16 mouse cellular contexts compared by ENCODE assay signal in genomic region chr5:103806851-103807578, GRCm38 (mm10).
DNase-seq lines count a peak whose midpoint lies in the region; ATAC-seq and TF ChIP-seq lines count a peak whose summit lies in the region.
"Had no signal": no experiment of that assay in that cellular context is flagged by ENCODE, and none has a peak within 500 bp of the region (broad histone marks: within the 10 kb centered on the region; RNA-seq: fewer than 3 reads in every experiment).

No protein-coding gene starts in this region.

- 43% methylated on average over 17 of the region's 17 CpGs for WGBS in kidney, embryonic 16.5 days
- WGBS in thymus, adult 2 months, result 66% methylated on average over 17 of the region's 17 CpGs
- 62% methylated on average over 17 of the region's 17 CpGs for WGBS in intestine, embryonic 14.5 days
- 56% methylated on average over 17 of the region's 17 CpGs for WGBS in stomach, postnatal 0 days
- 67% methylated on average over 17 of the region's 17 CpGs for WGBS in cerebellum, adult 2 months

- H3K4me2 ChIP-seq in kidney, embryonic 16.5 days (replicated peaks; ENCODE audit: low read depth, low read length), result no peak overlapping the region
- H3K4me2 ChIP-seq in intestine, embryonic 14.5 days (ENCODE audit: low read length), result no peak overlapping the region
- peak overlapping the region; percentile 11; the same call in 1 of the 2 replicates for H3K4me2 ChIP-seq in stomach, postnatal 0 days (replicated peaks; ENCODE audit: low read depth)
- H3K4me2 ChIP-seq: heart, embryonic 11.5 days; limb, embryonic 13.5 days; neural tube, embryonic 12.5 days had no signal

- ATAC-seq in kidney, embryonic 16.5 days (ENCODE audit: low FRiP score, low TSS enrichment), result no peak
- ATAC-seq in intestine, embryonic 14.5 days (replicated peaks; ENCODE audit: low FRiP score, low TSS enrichment, low read depth), result 0 out of 2 replicates have a peak, but pooled peaks have one; percentile 23
- ATAC-seq in stomach, postnatal 0 days (ENCODE audit: low FRiP score, low TSS enrichment), result no peak
- ATAC-seq: forebrain, embryonic 14.5 days had no signal

- H3K4me3 ChIP-seq in kidney, embryonic 16.5 days (ENCODE audit: low read length), result no peak overlapping the region
- H3K4me3 ChIP-seq in thymus, adult 2 months (ENCODE audit: control insufficient read depth, insufficient read depth, low read length), result no peak overlapping the region
- no peak overlapping the region for H3K4me3 ChIP-seq in intestine, embryonic 14.5 days (ENCODE audit: low read depth, low read length)
- no peak overlapping the region for H3K4me3 ChIP-seq in stomach, postnatal 0 days (ENCODE audit: low read depth, low read length)
- no peak overlapping the region for H3K4me3 ChIP-seq in cerebellum, adult 2 months (replicated peaks; ENCODE audit: insufficient read depth, low read depth, low read length)
- H3K4me3 ChIP-seq: hindbrain, embryonic 10.5 days; left cerebral cortex, adult 2 months; limb, embryonic 13.5 days; neural tube, embryonic 12.5 days had no signal

- no peaks in the 10 kb centered on the region for H3K27me3 ChIP-seq in kidney, embryonic 16.5 days (ENCODE audit: insufficient read depth, low read length)
- H3K27me3 ChIP-seq in thymus, adult 2 months (ENCODE audit: control insufficient read depth, insufficient read depth, low read length), result no peaks in the 10 kb centered on the region
- no peaks in the 10 kb centered on the region for H3K27me3 ChIP-seq in intestine, embryonic 14.5 days (replicated peaks; ENCODE audit: control insufficient read depth, insufficient read depth, low read length)
- H3K27me3 ChIP-seq in stomach, postnatal 0 days (ENCODE audit: control insufficient read depth, insufficient read depth, low read length), result no peaks in the 10 kb centered on the region
- no peaks in the 10 kb centered on the region for H3K27me3 ChIP-seq in cerebellum, adult 2 months (ENCODE audit: control insufficient read depth, insufficient read depth, low read length)
- H3K27me3 ChIP-seq: limb, embryonic 13.5 days; neural tube, embryonic 12.5 days had no signal

- no peak overlapping the region for H3K9ac ChIP-seq in kidney, embryonic 16.5 days (replicated peaks; ENCODE audit: low read length)
- no peak overlapping the region for H3K9ac ChIP-seq in intestine, embryonic 14.5 days (ENCODE audit: low read length)
- H3K9ac ChIP-seq in stomach, postnatal 0 days (ENCODE audit: low read length), result no peak overlapping the region
- H3K9ac ChIP-seq: limb, embryonic 13.5 days; neural tube, embryonic 12.5 days had no signal

- TF ChIP-seq POLR2A in thymus, adult 2 months (IDR thresholded peaks at IDR 0.05; ENCODE audit: control insufficient read depth, extremely low read depth, insufficient read depth, low read length, poor library complexity), result no peak
- TF ChIP-seq POLR2A in cerebellum, adult 2 months (IDR thresholded peaks at IDR 0.05; ENCODE audit: borderline replicate concordance, insufficient read depth, low read length), result no peak

- H3K4me1 ChIP-seq in kidney, embryonic 16.5 days (ENCODE audit: insufficient read depth, low read length), result peaks cover 31% of the 10 kb centered on the region
- H3K4me1 ChIP-seq in thymus, adult 2 months (replicated peaks; ENCODE audit: control insufficient read depth, insufficient read depth, low read length), result peaks cover 26% of the 10 kb centered on the region
- peaks cover 6% of the 10 kb centered on the region; the same call in 1 of the 2 replicates for H3K4me1 ChIP-seq in intestine, embryonic 14.5 days (replicated peaks; ENCODE audit: control insufficient read depth, insufficient read depth, low read length)
- 0 out of 2 replicates have a peak, but pooled peaks cover 2% of the 10 kb centered on the region for H3K4me1 ChIP-seq in stomach, postnatal 0 days (replicated peaks; ENCODE audit: control insufficient read depth, insufficient read depth)
- peaks cover 3% of the 10 kb centered on the region; the same call in 1 of the 2 replicates for H3K4me1 ChIP-seq in cerebellum, adult 2 months (ENCODE audit: control insufficient read depth, insufficient read depth, low read length)

- no peak for TF ChIP-seq CTCF in thymus, adult 2 months (IDR thresholded peaks at IDR 0.05; ENCODE audit: borderline replicate concordance, control insufficient read depth, extremely low read depth, insufficient read depth, low read length, poor library complexity)
- no peak for TF ChIP-seq CTCF in stomach, postnatal 0 days (IDR thresholded peaks at IDR 0.05; ENCODE audit: low read depth)
- no peak for TF ChIP-seq CTCF in cerebellum, adult 2 months (IDR thresholded peaks at IDR 0.05; ENCODE audit: borderline replicate concordance, insufficient read depth, low read depth, low read length)

- H3K36me3 ChIP-seq in kidney, embryonic 16.5 days (ENCODE audit: insufficient read depth, low read length), result no peaks in the 10 kb centered on the region
- H3K36me3 ChIP-seq in thymus, adult 2 months (ENCODE audit: control insufficient read depth, insufficient read depth, low read length), result peaks cover 11% of the 10 kb centered on the region
- no peaks in the 10 kb centered on the region for H3K36me3 ChIP-seq in intestine, embryonic 14.5 days (ENCODE audit: control insufficient read depth, insufficient read depth, low read length)
- H3K36me3 ChIP-seq in stomach, postnatal 0 days (ENCODE audit: control insufficient read depth, insufficient read depth, low read length), result no peaks in the 10 kb centered on the region
- H3K36me3 ChIP-seq: hindbrain, embryonic 10.5 days; limb, embryonic 13.5 days; neural tube, embryonic 12.5 days had no signal

- no peaks in the 10 kb centered on the region for H3K9me3 ChIP-seq in kidney, embryonic 16.5 days (ENCODE audit: low read length)
- no peaks in the 10 kb centered on the region for H3K9me3 ChIP-seq in intestine, embryonic 14.5 days (ENCODE audit: control insufficient read depth, low read length)
- H3K9me3 ChIP-seq in stomach, postnatal 0 days (ENCODE audit: control insufficient read depth, low read length), result no peaks in the 10 kb centered on the region
- H3K9me3 ChIP-seq: hindbrain, embryonic 10.5 days; limb, embryonic 13.5 days; neural tube, embryonic 12.5 days had no signal

- DNase-seq in kidney, adult 11 months, result peak; percentile 31
- DNase-seq in thymus, postnatal 0 days (ENCODE audit: low spot score), result peak; percentile 28
- DNase-seq in thymus, adult 2 months, result no peak
- no peak for DNase-seq in intestine, embryonic 14.5 days (ENCODE audit: low spot score)
- no peak for DNase-seq in stomach, postnatal 0 days (ENCODE audit: low spot score)
- no peak for DNase-seq in cerebellum, adult 2 months
- DNase-seq: cerebellum, adult 18-20 months; lung, adult 2 months; right cerebral cortex, postnatal 25 days had no signal

- no peak overlapping the region for H3K27ac ChIP-seq in kidney, embryonic 16.5 days (ENCODE audit: low read length)
- no peak overlapping the region for H3K27ac ChIP-seq in thymus, adult 2 months (ENCODE audit: control insufficient read depth, insufficient read depth, low read length)
- peak overlapping the region; percentile 29; the same call in 1 of the 2 replicates for H3K27ac ChIP-seq in intestine, embryonic 14.5 days (ENCODE audit: low read depth)
- peak overlapping the region; percentile 74 for H3K27ac ChIP-seq in stomach, postnatal 0 days (replicated peaks)
- H3K27ac ChIP-seq in cerebellum, adult 2 months (ENCODE audit: insufficient read depth, low read length), result no peak overlapping the region
- H3K27ac ChIP-seq: hindbrain, embryonic 10.5 days; left cerebral cortex, adult 2 months; limb, embryonic 13.5 days; neural tube, embryonic 12.5 days had no signal

- TF ChIP-seq EP300 in stomach, postnatal 0 days (optimal IDR thresholded peaks at IDR 0.05), result no peak

Comparison
In these comparisons a context has a peak if more than half of its experiments do, and no peak if none do; other contexts are left out.
1. DNase-seq: peak in kidney, adult 11 months (single experiment) and thymus, postnatal 0 days (single experiment); none in thymus, adult 2 months (single experiment), intestine, embryonic 14.5 days (single experiment), stomach, postnatal 0 days (single experiment) and cerebellum, adult 2 months (0 of 2).
2. H3K27ac ChIP-seq: peak in intestine, embryonic 14.5 days (single experiment) and stomach, postnatal 0 days (single experiment); none in kidney, embryonic 16.5 days (single experiment), thymus, adult 2 months (single experiment) and cerebellum, adult 2 months (single experiment).